Mouse (Mus musculus): ENCODE measurements at regions not wholly inside any gene's neighbourhood (a gene's known extent, or its start where the extent isn't known, plus 50 kb on each side); places are given as distances from the start of the nearest gene placed in this dataset.

GRCm38 (mm10) chr4:31425135-31425534 is 538.8 kb upstream of the Map3k7 start:
- TF ChIP-seq CTCF (IDR thresholded peaks at IDR 0.05; ENCODE audit: low read depth) = no peak
- no peak for TF ChIP-seq EP300 (IDR thresholded peaks at IDR 0.05; ENCODE audit: low read depth)
